Mouse (Mus musculus) adrenal gland, postnatal 25 days (tissue): ENCODE measurements around the gene Clptm1l. TPM values are rescaled to one million over a fixed set of nuclear protein-coding genes. Genes with fewer than 3 reads are reported as not detected.

ENCODE experiments used
- DNase-seq: peaks from one replicate; pipeline ENCODE4 v3.0.0; 2021; ENCODE audit warnings: mixed read lengths
- total RNA-seq: library from RNA; stranded (reverse); gene quantifications from 2 replicates; pipeline ENCODE4 v1.2.3, GENCODE M21; 2021

The Clptm1l gene
- total RNA-seq, 1 experiment from 2014 or later, result 151 TPM

DNA sequence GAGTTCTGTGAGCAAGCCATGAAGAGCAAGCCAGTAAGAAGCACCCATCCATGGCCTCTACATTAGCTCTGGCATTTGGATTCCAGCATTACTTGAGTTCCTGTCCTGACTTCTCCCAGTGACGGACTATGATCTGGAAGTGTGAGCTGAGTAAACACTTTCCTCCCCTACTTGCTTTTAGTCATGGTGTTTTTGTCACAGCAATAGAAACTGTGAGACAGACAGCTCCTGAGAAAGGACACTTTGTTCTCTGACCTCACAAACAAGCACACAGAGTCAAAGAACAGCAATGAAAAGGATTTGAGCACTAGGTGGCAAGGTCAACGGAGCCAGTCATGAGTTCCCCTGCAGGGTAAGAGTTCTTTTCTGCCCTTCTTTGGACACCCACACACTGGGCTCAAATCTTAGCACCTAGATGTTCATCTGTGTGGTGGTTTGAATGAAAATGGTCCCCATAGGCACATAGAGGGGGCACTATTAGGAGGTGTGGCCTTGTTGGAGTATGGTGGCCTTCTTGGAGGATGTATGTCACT lies 56.4 kb downstream of the Clptm1l start:
- no peak for DNase-seq

Other genes starting within 250 kb of the Clptm1l start
- 12.7 and 20.9 TPM in 2 replicates for gene Lpcat1, start 136.8 kb upstream of the Clptm1l start, total RNA-seq
- gene Slc6a3, start 67.3 kb upstream of the Clptm1l start, total RNA-seq, result 0.12 TPM in 1 of 2 replicates, not detected in the other
- 9.4 and 10.6 TPM in 2 replicates for gene Tert, start 22.9 kb downstream of the Clptm1l start, total RNA-seq
- gene Slc6a18, start 74.0 kb downstream of the Clptm1l start, total RNA-seq, result not detected in 2 replicates
- gene Slc6a19, start 100.9 kb downstream of the Clptm1l start, total RNA-seq, result 0.24 and 0.36 TPM in 2 replicates
- gene Slc12a7, start 129.1 kb downstream of the Clptm1l start, total RNA-seq, result 40.0 and 48.2 TPM in 2 replicates
- gene Nkd2, start 243.6 kb downstream of the Clptm1l start, total RNA-seq, result 1.2 and 1.8 TPM in 2 replicates